Mouse (Mus musculus): ENCODE data around the gene Dyrk1b.
"Not testable (repeated sequence)": the region's sequence is repeated elsewhere in the genome, so short reads cannot be mapped to it uniquely, and the experiment has no call there.

Gene Dyrk1b

GRCm38 (mm10) chr7:28179228-28179627 lies at the start of gene Dyrk1b:
Gene Dyrk1b (plus strand): TSS chr7:28179469.
- peak; percentile 98 for DNase-seq

- no peak for DNase-seq
These were observed 41.7 kb upstream of the Dyrk1b start for GRCm38 (mm10) chr7:28137613-28138012.

GRCm38 (mm10) chr7:28148263-28148662 lies 31.0 kb upstream of the Dyrk1b start:
- DNase-seq = peak; percentile 38

GRCm38 (mm10) chr7:28149841-28150240 lies 29.4 kb upstream of the Dyrk1b start:
- DNase-seq = no peak

- DNase-seq = no peak
These were observed 27.6 kb upstream of the Dyrk1b start for GRCm38 (mm10) chr7:28151584-28152221.

GRCm38 (mm10) chr7:28153595-28153994 lies 25.7 kb upstream of the Dyrk1b start:
- not testable (repeated sequence) for DNase-seq

- DNase-seq = no peak
These were observed 20.0 kb upstream of the Dyrk1b start for GRCm38 (mm10) chr7:28159292-28159691.

GRCm38 (mm10) chr7:28159893-28160292 lies 19.4 kb upstream of the Dyrk1b start:
- no peak for DNase-seq

GRCm38 (mm10) chr7:28161163-28161749 lies 18.0 kb upstream of the Dyrk1b start:
- no peak for DNase-seq

- no peak for DNase-seq
These were observed 13.9 kb upstream of the Dyrk1b start for GRCm38 (mm10) chr7:28165406-28165805.

GRCm38 (mm10) chr7:28168320-28169115 lies 10.8 kb upstream of the Dyrk1b start:
- DNase-seq = peak; percentile 56

- DNase-seq = peak; percentile 89
These were observed 9.5 kb upstream of the Dyrk1b start, which contains the start of gene Fbl for GRCm38 (mm10) chr7:28169489-28170422. Gene Fbl (plus strand): TSS chr7:28169710.

- DNase-seq = no peak
These were observed 3.9 kb upstream of the Dyrk1b start for GRCm38 (mm10) chr7:28175358-28175757.

GRCm38 (mm10) chr7:28179741-28180377 lies 590 bp downstream of the Dyrk1b start:
- peak; percentile 96 for DNase-seq

- no peak for DNase-seq
These were observed 1.6 kb downstream of the Dyrk1b start for GRCm38 (mm10) chr7:28180890-28181289.

GRCm38 (mm10) chr7:28181376-28181775 lies 2.1 kb downstream of the Dyrk1b start:
- DNase-seq = peak; percentile 54

GRCm38 (mm10) chr7:28182320-28182719 lies 3.1 kb downstream of the Dyrk1b start:
- DNase-seq = peak; percentile 58

- no peak for DNase-seq
These were observed 6.6 kb downstream of the Dyrk1b start for GRCm38 (mm10) chr7:28185884-28186283.

GRCm38 (mm10) chr7:28186631-28187030 lies 7.4 kb downstream of the Dyrk1b start:
- no peak for DNase-seq

- DNase-seq = no peak
These were observed 12.2 kb downstream of the Dyrk1b start for GRCm38 (mm10) chr7:28191489-28191888.

- no peak for DNase-seq
These were observed 12.6 kb downstream of the Dyrk1b start for GRCm38 (mm10) chr7:28191903-28192302.

Data from cerebellum, adult 9-11 months (tissue).